Mouse (Mus musculus): Measurements from ENCODE around the gene Eif3i.
"Not testable (repeated sequence)": the region's sequence is repeated elsewhere in the genome, so short reads cannot be mapped to it uniquely, and the experiment has no call there.

DNA sequence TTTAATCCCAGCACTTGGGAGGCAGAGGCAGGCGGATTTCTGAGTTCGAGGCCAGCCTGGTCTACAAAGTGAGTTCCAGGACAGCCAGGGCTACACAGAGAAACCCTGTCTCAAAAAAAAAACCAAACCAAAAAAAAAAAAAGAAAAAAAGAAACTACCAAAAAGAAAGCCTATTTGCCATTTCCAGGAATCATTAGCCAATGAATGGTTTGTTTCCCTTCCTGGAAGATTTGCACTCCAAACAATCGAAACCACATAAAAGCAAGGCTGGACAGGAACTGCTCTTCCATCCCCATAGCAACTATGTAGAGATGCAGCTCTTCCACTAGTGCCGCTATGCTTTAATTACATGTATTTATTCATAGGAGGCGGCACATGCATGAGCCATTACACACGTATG, 45.9 kb downstream of the Eif3i start:
- TF ChIP-seq EP300, CTCF (IDR thresholded peaks at IDR 0.05): not testable (repeated sequence)

Measured in lung, postnatal 0 days (tissue).